Mouse (Mus musculus) megakaryocyte-erythroid progenitor cell, adult 5-6 weeks (primary cell): ENCODE data around the gene Medag. TPM values are rescaled to one million over a fixed set of nuclear protein-coding genes. Genes with fewer than 3 reads are reported as not detected.

Experiments used
- ATAC-seq: replicated peaks from 2 replicates; pipeline ENCODE4 v1.8.0; 2016; ENCODE audit warnings: mild to moderate bottlenecking, inconsistent platforms; ENCODE audit not compliant: severe bottlenecking, poor library complexity, low FRiP score, low TSS enrichment
- total RNA-seq, 2 experiments: library from RNA; stranded (forward) in 1 of 2; stranded (reverse) in 1 of 2; fragments of 200-1000, 215-1000 nt in 1 of 2; fragments of >200 nt in 1 of 2; fragmentation: Nextera tagmentation in 1 of 2; gene quantifications; 2 replicates each; pipeline ENCODE4 v1.2.3; 2014 to 2017

The Medag gene
- total RNA-seq, 2 experiments from 2014 or later, result not detected

DNA sequence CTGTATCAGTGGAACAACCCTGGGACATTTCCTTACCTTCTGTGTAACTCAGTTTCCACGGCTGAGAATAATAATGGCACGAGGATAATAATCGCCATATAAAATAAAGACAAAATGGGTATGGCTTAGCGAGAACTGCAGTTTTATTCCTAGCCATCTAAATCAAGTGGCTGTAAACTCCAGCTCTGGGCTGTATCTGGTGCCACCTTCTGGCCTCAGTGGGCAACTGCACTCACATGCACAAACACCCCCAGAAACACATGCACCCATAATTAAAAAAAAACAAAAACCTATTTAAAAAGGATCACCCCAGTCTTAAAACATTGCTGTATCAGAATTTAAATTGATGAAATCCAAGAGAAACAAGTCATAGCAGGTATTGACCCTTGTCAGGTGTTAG lies 5.8 kb downstream of the Medag start:
- peak; percentile 66; the same call in 1 of the 2 replicates for ATAC-seq

DNA sequence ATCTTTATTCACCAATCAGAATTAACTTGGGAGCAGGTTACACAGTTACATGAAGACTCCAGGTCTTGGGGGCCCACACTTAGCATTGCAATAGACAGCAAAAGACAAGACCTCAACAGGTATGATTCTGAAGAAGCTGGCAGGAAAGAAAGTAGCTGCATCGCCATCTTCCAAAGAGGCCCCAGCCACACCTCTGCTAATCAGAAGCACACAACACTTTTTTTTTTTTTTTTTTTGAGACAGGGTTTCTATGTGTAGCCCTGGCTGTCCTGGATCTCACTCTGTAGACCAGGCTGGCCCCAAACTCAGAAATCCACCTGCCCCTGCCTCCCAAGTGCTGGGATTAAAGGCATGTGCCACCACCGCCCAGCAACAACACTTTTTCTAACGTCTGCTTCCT lies 15.0 kb downstream of the Medag start:
- ATAC-seq, result no peak

DNA sequence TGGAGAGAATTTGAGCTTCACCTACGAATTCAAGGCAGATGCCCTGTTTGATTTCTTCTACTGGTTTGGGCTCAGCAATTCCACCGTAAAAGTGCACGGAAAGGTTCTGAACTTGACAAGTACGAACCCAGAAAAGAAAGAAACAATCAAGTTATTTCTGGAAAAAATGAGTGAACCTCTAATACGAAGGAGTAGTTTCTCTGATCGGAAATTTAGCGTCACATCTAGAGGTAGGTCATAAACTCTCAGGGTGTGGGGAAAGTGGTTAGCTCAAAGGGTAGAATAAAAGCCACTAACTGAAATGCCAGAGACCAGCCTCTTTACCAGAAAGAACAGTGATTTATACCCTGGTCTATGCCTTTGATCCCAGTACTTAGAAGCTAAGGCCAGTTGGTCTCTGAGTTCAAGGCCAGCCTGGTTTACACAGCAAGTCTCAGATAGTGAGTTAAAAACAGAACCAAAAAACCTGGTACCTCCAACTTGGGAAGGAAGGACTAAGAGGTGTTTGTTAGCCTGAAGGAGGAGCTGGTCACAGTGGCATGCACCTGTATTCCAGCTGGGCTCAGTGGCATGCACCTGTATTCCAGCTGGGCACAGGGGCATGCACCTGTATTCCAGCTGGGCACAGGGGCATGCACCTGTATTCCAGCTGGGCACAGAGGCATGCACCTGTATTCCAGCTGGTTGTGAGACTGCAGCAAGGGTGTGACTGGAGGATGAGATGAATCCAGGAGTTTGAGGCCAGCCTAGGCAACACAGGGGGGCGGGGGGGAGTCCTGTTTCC lies 15.9 kb downstream of the Medag start:
- ATAC-seq, result no peak

DNA sequence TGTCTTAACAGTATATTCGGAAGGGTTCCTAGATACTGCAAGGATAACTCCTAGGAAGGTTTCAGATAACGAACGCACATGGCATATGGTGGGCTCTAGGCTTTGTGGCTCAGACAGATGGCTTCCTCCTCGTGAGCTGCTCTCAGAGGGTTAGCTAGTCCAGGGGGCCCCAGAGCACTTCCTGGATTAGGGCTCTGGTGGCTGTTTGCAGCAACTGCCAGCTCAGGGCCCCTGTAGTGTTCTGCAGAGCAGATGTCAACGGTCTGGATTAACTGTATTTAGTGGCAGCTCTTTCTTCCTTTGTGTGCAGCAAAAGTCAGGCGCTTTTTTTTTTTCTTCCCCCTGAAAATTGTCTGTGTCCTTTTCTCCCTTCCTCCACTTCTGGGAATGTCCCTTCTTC lies 16.8 kb downstream of the Medag start:
- peak; percentile 91 for ATAC-seq

DNA sequence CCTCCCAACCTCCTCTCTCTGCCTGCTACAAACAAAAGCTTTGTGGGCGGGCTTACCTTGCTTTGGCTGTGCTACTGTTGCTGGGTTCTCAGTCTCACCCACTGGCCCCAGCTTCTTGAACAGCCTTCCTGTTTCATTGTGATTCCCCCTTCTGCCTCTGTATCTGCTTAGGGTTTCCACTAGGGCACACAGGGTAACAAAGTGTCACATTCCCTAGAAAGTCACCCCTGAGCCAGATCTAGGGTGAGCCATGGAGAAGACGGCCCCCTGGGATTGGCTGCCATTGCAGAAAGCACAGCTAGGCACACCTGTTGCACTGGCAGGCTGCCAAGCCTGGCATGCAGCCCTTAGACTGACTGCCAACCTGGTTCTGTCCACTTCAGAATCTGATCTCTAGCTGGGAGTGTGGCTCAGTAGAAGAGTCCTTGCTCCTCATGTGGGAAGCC lies 17.3 kb downstream of the Medag start:
- peak; percentile 77 for ATAC-seq

DNA sequence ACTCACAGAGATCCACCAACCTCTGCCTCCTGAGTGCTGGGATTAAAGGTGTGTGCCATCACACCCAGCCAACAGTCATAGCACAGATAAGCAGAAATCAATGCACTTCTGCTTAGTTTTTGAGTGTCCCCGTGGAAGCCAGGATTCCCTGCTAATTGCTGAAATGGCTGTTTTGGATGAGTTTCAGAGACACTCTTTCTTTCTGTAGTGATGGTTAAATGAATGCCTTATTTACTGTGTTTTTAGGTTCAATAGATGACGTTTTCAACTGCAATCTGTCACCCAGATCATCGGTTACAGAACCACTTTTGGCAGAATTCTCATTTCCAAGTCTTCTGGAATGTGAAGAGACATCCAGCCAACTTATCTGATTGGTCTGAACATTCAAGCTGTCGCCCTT lies 18.0 kb downstream of the Medag start:
- no peak for ATAC-seq

DNA sequence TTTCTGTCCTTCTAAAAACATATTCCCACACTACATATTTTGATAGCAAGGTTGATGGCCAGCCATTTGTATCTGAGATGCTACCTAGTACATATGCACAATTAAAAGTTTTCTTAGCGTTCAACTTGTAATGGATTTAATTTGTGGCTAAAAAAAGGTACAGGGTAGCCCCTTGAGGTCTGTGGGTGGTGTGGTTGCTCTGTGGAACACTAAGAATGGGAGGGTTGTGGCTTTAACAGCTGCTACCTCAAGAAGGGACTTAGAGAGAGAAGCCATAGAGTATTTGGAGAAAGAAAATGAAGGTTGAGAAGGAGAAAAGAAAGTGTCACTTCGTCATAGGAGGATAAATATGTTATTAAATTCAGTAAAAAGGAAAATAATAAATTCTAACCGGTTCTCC lies 19.4 kb downstream of the Medag start:
- ATAC-seq, result no peak

DNA sequence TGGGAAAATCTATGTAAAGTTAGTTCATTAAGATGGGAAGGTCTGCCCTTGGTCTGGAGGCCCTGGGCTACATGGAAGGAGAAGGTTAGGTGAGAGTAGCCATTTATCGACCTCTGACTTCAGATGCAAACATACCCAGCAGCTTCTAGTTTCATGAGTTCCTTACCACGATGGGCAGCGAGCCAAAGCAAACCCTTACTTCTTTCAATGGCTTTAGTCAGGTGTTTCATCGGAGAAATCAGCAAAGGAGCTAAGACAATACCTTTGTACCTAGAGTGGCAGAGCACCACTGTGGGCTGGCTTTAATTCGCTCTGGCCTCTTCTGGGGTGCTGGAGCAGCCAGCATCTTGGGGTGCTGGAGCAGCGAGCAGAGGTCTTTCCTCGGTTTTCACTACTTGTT lies 22.1 kb downstream of the Medag start:
- ATAC-seq, result no peak

DNA sequence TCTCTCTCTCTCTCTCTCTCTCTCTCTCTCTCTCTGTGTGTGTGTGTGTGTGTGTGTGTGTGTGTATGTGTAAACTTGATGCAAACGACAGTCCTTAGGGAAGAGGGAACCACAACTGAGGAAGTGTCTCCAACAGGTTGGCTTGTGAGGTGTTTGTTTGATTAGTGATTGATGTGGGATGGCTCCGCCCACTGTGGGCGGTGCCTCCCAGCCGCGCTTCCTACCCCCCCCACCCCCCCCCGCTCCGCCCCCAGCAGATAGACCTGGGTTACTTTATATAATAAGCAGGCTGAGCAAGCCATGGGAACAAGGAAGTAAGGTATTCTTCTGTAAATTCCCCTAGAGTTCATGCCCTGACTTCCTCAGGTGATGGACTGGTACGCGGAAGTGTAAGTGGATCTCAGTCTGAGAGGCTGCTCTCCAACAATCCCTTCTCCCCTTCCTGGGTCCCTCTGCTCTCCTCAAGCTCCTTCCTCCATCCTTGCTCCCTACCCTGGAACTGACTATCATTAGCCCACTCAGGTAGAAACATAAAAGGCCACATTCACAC lies 22.7 kb downstream of the Medag start:
- no peak for ATAC-seq

DNA sequence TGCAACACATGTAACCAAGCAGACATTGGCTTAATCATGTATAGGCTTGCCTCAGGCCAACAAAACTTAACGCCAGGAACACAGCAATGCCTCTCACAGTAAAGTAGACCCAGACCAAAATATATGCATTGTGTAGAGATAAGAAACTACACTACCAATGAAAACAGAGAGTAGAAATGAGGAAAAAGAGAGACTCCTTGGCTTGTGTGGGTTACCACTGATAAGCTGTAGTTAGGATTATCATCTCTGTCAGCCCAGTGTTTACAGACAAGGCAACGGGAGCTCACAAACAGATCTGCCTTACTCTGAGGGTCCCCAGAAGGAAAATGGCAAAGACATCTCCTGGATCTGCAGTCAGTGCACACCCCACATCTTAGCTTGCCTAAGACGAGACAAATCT lies 25.0 kb downstream of the Medag start:
- peak; percentile 42 for ATAC-seq

DNA sequence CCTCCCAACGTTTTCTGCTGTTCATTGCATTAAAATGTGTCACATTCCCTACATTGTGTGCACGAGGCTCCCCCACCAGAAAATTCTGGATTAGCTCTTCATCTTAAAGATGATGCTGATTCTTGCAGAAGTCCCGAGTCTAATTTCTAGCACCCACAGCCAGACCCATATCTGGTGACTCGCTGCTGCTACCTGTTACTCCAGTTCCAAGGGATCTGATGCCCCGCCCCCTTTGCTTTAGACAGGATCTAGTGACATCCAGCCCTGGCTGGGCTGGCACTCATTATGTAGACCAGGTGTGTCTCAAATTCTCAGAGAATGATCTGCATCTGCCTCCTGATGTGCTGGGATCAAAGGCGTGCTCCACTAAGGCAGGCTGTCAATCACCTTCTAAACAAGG lies 25.6 kb downstream of the Medag start:
- no peak for ATAC-seq

DNA sequence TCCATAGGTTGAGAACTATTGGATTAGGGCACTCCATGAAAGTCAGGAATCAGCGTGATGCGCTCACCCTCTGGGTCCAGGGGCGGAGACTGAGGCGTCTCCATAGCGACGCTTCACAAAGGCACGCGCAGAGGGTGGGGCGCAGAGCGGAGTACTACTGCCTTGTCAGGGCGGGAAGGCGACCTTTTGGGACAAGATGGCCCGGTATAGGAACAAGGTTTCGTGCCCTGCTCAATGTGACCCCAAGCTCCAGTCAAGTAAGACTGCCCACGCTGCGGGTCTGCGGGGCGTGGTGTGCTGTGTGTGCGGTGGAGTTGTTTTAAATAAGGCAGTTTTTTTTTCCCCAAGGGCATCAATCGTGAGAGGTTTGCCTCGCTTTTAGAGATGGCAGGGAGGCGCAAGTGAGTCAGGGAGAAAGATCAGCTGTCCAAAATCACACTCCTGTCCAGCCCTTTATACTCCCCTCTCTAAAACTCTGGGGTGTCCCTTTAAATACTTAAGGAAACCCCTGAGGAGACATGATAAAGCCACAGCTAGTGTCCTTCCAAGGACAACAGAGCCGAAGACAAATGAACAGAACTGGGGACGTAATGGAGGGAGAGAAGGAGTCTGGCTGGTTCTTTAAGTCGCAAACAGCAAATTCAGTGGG lies 28.1 kb downstream of the Medag start, which contains the start of gene Tex26:
Tex26 (plus strand) TSS at position 130 of the 649 bp plus-strand sequence.
- ATAC-seq, result peak; percentile 86

DNA sequence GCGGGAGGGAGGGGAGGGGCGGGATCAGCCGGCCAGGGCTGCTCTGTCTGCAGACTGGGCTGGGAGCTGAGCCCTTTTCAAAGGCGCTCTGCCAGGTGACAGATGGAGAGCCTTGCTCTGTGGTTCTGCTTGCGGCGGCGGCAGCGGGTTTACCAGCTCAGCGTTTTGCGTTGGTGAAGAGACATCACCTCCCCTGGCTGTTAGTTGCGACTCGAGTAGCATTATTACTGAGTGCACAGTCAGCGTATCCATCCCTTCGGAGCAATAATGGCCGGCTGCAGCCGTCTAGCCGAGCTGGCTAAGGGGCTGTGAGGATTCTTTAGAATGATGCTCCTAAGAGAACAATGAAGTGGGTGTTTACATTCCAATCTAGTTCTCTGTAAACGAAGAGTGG lies 28.6 kb downstream of the Medag start:
- peak; percentile 42; the same call in 1 of the 2 replicates for ATAC-seq

DNA sequence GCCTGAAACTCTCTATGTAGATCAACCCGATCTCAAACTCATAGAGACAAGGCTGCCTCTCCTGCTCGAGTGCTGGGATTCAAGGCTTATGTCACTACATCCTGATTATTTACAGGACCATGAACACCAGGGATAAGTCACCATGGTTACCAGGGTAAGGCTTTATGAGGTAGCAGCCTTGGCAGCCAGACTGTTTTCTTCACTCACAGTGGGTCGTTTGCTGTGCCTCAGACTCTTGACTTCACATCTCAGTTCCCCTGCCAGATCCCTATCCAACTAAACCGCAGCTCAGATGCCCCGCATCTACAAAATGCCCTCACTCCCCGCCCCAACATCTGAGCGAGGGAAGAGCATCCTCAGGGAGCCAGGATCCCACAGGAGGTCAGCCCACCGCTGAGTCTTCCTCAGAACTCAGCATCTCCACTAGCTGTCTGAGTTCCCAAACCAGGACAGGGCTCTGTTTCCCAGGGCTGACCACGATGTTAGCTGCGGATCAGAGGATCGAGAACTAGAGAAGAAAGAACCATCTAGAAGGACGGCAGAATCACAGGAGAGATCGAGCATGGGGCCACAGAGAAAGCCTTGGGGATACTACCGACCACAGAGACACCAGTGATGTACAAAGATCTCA lies 30.2 kb downstream of the Medag start:
- ATAC-seq, result no peak

DNA sequence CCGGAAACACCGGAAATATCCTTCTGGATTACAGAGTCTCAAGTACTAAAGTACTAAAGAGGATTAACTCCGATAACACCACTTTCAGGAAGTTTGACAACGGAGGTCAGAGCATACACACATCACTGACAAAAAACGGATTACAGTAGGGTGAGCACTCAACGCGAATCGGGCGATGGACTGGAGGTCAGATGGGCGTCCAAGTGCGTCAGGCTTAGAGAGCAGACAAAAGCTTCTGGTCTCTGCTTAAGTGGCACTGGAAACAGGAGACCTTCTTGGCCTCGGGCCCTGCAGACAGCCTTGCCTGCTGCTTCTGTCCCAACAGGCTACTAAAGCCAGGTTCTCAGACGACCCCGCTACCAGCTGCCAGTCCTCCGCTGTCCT lies 30.7 kb downstream of the Medag start:
- ATAC-seq, result no peak

DNA sequence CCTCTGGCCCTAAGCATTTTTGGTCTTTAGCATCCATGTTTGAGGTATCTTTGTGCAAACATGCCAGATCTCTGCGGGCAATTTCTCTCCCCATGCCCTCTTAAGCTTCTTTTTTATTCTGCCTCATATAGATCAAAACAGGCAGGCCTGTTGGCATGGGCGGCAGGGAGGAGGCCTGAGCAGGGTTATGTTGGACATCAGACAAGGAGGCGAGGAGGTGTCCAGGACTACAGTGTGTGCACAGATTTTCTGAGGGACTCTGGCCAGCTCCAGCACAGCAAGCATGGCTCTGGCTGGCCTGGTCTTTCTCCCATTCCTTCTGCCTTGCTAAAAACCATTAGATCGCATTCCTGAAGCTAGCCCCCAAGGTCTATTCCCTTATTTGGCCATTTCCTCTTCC lies 32.9 kb downstream of the Medag start:
- no peak for ATAC-seq

DNA sequence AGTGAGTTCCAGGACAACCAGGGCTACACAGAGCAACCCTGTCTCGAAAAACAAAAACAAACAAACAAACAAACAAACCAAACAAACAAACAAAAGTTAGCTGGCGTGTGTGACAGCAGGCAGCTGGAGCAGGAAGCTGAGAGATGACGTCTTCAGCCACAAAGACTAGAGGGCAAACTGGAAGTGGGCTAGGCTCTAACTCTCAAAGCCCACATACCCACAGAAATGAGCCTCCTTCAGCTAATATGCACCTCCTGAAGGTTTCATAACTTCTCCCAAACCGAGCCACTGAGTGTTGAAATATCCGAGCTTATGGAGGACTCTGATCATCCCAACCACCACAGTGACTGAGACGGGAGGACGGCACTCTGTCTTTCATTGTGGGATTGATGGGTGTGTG lies 34.9 kb downstream of the Medag start:
- ATAC-seq, result no peak

DNA sequence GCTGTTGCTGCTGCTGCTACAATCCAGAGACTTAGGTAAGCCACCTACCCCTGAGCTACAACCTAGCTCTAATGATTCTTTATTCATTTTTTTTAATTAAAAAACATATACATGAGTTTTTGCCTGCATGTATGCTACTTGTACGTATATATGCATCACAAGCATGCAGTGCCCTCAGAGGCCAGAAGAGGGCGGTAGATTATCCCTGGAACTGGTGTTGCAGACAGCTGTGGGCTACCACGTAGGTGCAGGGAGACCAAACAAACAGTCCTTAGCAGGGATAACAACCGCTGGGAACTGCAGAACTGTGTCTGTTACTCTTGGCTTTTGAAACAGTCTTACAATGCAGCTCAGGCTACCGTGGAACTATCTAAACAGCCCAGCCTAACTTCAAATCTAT lies 36.2 kb downstream of the Medag start:
- 0 out of 2 replicates have a peak, but pooled peaks have one; percentile 30 for ATAC-seq

DNA sequence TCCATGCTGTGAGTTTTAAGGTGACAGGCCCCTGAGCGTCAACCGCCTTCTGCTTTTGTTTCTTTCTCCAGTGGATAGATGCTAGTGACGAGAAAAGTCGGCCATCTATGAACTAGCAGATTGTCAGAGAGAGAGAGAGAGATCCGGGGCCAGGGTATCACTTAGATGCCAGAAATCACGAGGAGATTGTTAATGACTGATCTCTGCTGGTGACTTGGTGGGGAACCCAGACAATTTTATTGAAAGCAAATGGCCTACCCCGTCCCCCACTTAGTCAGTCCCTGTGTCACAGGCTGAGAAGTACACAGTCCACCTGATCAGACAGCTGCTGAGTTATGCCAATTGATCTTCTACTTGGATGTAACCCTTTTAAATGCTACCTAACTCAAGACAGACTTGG lies 37.9 kb downstream of the Medag start:
- ATAC-seq, result no peak

DNA sequence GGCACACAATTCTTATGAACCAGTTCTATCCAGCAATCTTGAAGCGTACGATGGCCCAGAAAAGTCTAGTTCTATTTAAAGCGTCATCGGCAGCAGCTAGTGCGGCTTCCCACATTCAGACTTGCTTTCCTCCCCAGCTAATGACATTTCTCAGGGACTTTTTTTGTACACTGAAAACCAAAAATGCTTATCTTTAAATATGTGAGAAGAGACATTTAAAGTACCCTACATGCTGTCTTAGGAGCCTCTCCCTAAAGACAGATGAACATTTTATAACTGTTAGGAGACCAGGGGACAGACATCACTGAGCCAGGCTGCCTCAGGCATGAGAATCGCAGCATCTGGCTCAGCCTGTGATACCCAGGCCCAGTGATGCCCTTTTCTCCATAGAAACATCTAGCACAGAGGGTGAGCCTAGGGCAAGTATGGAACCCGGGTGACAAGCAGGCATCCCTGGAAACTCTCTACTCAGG lies 39.7 kb downstream of the Medag start:
- no peak for ATAC-seq
